Mouse (Mus musculus): ENCODE measurements around the gene Myh14. TPM values are rescaled to one million over a fixed set of nuclear protein-coding genes. Genes with fewer than 3 reads are reported as not detected.

Gene Myh14
- total RNA-seq, 1 experiment from 2014 or later: 4.3 TPM

GRCm38 (mm10) chr7:44598336-44598735 is 72.3 kb downstream of the Myh14 start:
- DNase-seq: no peak

GRCm38 (mm10) chr7:44597666-44598065 is 73.0 kb downstream of the Myh14 start:
- no peak for DNase-seq

DNA sequence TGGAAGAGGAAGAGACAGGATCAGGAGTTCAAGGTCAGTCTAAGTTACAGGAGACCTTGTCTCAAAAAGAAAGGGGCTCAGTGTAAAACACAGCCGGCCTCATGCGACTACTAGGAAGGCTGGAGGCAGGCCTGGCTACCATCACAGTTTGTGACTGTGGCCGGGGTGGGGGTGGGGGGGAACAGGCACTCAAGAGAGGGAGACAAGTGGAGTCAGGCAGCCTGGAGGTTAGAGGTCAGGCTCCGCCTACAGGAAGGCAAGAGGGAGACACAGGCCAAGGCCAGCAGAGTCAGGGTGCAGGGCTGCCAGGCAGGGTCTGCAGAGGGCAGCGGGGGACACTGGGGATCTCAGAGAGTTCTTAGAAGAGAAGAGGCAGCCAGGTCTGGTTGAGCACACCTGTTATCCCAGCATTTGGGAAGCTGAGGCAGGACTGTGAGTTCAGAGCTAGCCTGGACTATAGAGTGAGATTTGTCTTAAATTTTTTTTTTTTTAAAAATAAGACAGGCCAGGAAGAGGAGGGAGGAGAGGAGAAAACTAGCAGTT is 73.6 kb downstream of the Myh14 start:
- no peak for DNase-seq

DNA sequence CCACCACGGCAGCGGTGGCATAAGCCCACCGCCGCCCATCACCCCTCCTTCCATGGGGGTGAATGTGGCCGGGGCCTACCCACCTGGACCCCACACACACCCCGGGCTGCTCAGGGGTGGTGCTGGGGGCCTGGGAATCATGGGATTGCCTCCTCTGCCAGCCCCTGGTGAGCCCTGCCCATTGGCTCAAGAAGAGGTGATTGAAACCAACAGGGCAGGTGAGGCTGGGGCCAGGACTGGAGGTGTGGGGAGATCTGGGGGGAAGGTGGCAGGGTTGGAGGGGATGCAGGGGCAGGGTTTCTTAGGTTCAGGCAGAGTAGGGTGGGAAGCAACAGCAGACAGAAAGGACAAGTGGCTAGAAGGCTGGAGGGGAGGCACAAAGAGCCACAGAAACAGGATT is 74.6 kb downstream of the Myh14 start:
- no peak for DNase-seq

DNA sequence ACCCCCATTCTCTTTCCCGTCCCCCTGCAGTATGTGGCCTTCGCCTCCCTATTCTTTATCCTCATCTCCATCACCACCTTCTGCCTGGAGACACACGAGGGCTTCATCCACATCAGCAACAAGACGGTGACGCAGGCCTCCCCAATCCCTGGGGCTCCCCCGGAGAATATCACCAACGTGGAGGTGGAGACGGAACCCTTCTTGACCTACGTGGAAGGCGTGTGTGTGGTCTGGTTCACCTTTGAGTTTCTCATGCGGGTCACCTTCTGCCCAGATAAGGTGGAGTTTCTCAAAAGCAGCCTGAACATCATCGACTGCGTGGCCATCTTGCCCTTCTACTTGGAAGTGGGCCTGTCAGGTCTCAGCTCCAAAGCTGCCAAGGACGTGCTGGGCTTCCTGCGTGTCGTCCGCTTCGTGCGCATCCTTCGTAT is 75.5 kb downstream of the Myh14 start:
- DNase-seq: no peak

GRCm38 (mm10) chr7:44594291-44594690 is 76.4 kb downstream of the Myh14 start:
- DNase-seq: no peak

DNA sequence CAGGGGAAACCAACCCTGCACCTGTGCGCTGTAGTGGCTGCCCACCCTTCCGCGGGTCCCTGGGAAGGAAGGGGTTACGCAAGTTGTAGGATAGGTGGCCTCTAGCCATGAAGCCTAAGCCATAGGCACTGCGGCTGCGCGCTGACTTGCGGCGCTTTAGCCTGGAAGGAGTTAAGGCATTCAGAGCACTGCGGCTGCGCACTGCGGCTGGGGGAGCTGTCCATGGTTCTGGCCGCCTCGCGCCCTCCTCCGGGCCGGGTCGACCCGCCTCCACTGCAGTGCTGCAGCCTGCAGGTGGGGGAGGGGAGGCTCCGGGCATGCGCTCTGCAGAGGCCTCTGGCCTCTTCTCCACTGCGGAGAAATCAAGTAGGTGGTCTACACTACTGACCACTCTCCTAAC is 76.9 kb downstream of the Myh14 start:
- DNase-seq: peak; percentile 88

- no peak for DNase-seq
These were observed 77.6 kb downstream of the Myh14 start for GRCm38 (mm10) chr7:44593051-44593450.

- DNase-seq: no peak
These were observed 79.1 kb downstream of the Myh14 start for GRCm38 (mm10) chr7:44591348-44592116.

- peak; percentile 89 for DNase-seq
These were observed 80.0 kb downstream of the Myh14 start, which contains the start of gene Kcnc3 for GRCm38 (mm10) chr7:44590402-44591347. Gene Kcnc3, plus strand, starts transcription at chr7:44590664.

- DNase-seq: no peak
These were observed 80.7 kb downstream of the Myh14 start for GRCm38 (mm10) chr7:44589946-44590345.

- peak; percentile 67 for DNase-seq
These were observed 81.5 kb downstream of the Myh14 start for GRCm38 (mm10) chr7:44589149-44589548.

DNA sequence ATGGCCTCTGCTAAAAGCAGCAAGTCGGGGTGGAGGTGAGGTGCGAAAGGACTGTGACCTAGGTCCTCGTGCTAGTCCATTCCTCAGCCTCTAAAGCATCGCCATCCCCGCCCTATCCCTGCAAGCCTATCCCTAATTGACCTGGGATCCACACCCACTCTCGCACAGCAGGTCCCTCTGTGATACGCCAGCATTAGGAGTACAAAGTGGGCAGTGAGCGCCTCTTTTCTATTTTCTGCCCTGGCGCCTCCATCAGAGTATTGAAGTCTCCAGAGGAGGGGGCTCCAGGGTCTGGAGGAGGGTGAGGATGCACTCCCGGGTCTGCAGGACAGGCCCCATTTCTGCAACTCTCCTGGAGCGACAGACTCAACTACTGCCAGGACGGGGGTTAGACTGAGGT is 82.3 kb downstream of the Myh14 start:
- no peak for DNase-seq

DNA sequence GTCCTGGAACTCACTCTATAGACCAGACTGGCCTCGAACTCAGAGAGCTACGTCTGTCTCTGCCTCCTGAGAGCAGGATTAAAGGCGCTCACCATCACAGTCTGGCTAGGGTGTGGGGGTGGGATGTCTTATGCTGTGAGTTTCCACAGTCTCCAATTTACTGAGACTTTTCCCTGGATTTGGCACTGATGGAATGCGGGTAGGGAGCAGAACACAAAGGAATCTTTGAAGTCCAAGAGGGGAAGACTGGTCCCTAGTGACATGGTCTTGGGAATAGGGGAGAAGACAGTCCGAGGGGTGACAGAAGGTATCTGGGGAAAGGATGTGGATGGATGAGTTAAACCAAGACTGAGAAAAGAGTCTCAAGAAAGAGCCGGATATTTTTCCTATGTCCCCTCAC is 83.0 kb downstream of the Myh14 start:
- DNase-seq: no peak

- DNase-seq: peak; percentile 48
These were observed 83.7 kb downstream of the Myh14 start for GRCm38 (mm10) chr7:44586930-44587329.

GRCm38 (mm10) chr7:44586518-44586917 is 84.1 kb downstream of the Myh14 start:
- no peak for DNase-seq

DNA sequence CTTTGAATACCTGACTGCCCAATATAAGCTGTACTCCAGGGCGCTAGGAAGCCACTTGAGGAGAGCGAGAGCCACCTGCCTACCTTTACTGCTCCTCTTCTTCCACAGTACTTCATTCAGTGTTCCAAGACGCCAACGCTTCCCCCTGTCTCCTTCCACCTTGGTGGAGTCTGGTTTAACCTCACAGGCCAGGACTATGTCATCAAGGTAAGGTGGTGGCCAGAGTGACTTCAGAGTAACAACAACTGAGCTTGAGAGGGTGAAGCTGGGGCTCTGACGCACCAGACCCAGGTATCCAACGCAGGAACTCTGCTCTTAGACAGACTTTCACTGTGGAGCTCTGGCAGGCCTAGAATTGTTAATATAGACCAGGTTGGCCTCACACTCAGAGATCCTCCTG is 85.0 kb downstream of the Myh14 start:
- no peak for DNase-seq

DNA sequence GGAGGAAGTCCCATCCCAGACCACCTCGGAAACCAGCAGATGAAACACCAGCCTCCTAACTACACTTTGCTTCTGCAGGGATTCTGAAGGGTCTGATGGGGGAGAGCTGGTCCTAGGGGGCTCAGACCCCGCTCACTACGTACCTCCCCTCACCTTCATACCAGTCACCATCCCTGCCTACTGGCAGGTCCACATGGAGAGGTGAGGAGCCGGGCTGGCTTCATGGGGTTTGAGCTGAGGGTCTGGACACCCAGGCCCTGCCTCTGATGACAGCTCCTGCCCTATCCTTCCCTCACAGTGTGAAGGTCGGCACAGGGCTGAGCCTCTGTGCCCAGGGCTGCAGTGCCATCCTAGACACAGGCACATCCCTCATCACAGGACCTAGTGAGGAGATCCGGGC is 85.7 kb downstream of the Myh14 start:
- no peak for DNase-seq

DNA sequence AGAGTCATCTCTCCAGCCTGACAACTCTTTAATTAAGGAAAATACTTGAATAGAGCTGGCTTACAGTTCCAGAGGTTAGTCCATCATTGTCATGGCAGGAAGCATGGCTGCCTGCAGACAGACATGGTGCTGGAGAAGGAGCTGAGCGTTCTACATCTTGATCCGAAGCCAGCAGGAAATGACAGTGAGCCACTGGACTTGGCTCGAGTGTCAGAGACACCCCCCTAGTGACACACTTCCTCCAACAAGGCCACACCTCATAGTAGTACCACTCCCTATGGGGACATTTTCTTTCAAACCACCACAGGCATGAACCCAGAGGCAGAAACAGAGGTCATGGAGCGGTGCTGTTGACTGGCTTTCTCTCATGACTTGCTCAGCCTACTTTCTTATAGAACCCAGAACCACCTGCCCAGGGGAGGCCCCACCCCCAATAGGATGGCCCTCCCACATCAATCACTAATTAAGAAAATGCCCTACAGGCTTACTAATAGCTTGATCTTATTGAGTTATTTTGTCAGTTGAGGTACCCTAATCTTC is 86.3 kb downstream of the Myh14 start:
- DNase-seq: no peak

DNA sequence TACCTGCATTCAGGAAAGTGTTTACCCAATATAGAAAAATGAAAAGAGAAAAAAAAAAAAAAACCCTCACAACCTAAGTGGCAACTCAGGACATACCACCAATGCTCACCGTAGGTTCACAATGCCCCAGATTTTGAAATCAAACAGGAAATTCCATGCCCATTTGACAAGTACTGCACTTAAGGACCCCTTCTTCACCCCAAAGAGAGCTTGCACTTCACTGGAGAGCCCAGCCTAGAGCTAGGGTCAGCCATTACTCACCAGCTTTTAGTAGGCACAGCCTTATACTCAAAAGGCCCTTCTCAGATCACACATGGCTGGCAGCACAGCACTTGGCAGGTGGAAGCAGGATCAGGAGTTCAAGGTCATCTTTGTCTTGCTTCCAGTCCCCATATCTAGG is 87.5 kb downstream of the Myh14 start:
- DNase-seq: no peak

DNA sequence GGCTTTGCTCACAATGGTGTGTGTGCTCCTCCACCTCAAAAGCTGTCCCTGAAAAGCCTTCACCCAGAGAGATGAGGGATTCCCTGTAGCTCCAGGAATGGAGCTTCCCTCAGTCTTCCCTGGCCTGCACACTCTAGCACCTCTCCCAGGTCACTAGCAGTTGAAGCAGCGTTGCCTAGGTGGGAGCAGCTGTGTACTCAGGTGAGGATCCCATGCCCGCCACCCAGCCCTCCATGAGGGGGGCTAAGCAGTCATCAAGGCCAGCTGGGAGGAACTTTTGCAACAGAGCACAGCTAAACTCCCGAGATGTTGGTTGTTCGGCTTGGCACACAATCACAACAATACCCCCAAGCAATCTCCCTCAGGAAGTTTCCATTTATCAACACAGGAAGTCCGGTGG is 87.9 kb downstream of the Myh14 start:
- no peak for DNase-seq

- DNase-seq: no peak
These were observed 89.0 kb downstream of the Myh14 start for GRCm38 (mm10) chr7:44581637-44582036.

All from adrenal gland, postnatal 25 days (tissue).